Mouse (Mus musculus): ENCODE data around the gene Gm8165. TPM values are rescaled to one million over a fixed set of nuclear protein-coding genes. Genes with fewer than 3 reads are reported as not detected.
"Not testable (repeated sequence)": the region's sequence is repeated elsewhere in the genome, so short reads cannot be mapped to it uniquely, and the experiment has no call there.

The Gm8165 gene
- polyA plus RNA-seq (2012; rRNA removed): not detected in 2 replicates

- not testable (repeated sequence) for DNase-seq (ENCODE audit: low read depth)
These were observed at the start of gene Gm8165 for GRCm38 (mm10) chr14:43677099-43677498. Gene Gm8165, minus strand, starts transcription at chr14:43677199.

GRCm38 (mm10) chr14:43697621-43698020 is 20.6 kb upstream of the Gm8165 start, which contains the start of gene Gm7324:
Gene Gm7324, plus strand, starts transcription at chr14:43697828.
- not testable (repeated sequence) for DNase-seq (ENCODE audit: low read depth)

Other genes with a start within 250 kb of the Gm8165 start
- gene Gm5799, start 133.6 kb downstream of the Gm8165 start, polyA plus RNA-seq (2012; rRNA removed): 0.19 TPM in 1 of 2 replicates, not detected in the other
- not detected in 2 replicates for gene Gm17654, start 98.1 kb downstream of the Gm8165 start, polyA plus RNA-seq (2012; rRNA removed)
- not detected in 2 replicates for gene Gm10375, start 69.2 kb downstream of the Gm8165 start, polyA plus RNA-seq (2012; rRNA removed)
- gene Gm7324, start 20.6 kb upstream of the Gm8165 start, polyA plus RNA-seq (2012; rRNA removed): not detected in 2 replicates
- not detected in 2 replicates for gene Gm16506, start 50.3 kb upstream of the Gm8165 start, polyA plus RNA-seq (2012; rRNA removed)
- not detected in 2 replicates for gene Gm6526, start 70.7 kb upstream of the Gm8165 start, polyA plus RNA-seq (2012; rRNA removed)
- not detected in 2 replicates for gene Gm8180, start 107.5 kb upstream of the Gm8165 start, polyA plus RNA-seq (2012; rRNA removed)
- 0.63 TPM in 1 of 2 replicates, not detected in the other for gene Ear1, start 198.3 kb upstream of the Gm8165 start, polyA plus RNA-seq (2012; rRNA removed)
- not detected in 2 replicates for gene Ear10, start 246.4 kb upstream of the Gm8165 start, polyA plus RNA-seq (2012; rRNA removed)
- 1.9 and 3.1 TPM in 2 replicates for gene Gm8113, start 248.2 kb upstream of the Gm8165 start, polyA plus RNA-seq (2012; rRNA removed)